Mouse (Mus musculus) spleen, adult 2 months (tissue): ENCODE results near the gene D430019H16Rik. TPM values are rescaled to one million over a fixed set of nuclear protein-coding genes. Genes with fewer than 3 reads are reported as not detected.

Experiments used
- DNase-seq, 2 experiments: peaks; one replicate each; pipeline versions ENCODE4 v3.0.0 to v3.0.0-alpha.2; 2012 to 2021; ENCODE audit warnings: low spot score in 2 of 2, low read depth in 1 of 2
- H3K27ac ChIP-seq: fragments of 200-500 bp; 2 replicates; pipeline ENCODE4 v1.5.1; 2012; ENCODE audit warnings: low read length, inconsistent platforms; ENCODE audit not compliant: insufficient read depth
- H3K27me3 ChIP-seq: fragments of 200-500 bp; 2 replicates; pipeline ENCODE4 v1.6.1; 2012; ENCODE audit warnings: mild to moderate bottlenecking, moderate library complexity, low read length, inconsistent platforms; ENCODE audit not compliant: control insufficient read depth, insufficient read depth
- H3K36me3 ChIP-seq: fragments of 200-500 bp; 2 replicates; pipeline ENCODE4 v1.6.1; 2012; ENCODE audit warnings: mild to moderate bottlenecking, low read length, inconsistent platforms; ENCODE audit not compliant: control insufficient read depth, insufficient read depth
- H3K4me1 ChIP-seq: fragments of 200-500 bp; 2 replicates; pipeline ENCODE4 v1.6.1; 2011; ENCODE audit warnings: inconsistent platforms; ENCODE audit not compliant: control insufficient read depth, insufficient read depth, insufficient read length
- H3K4me3 ChIP-seq: fragments of 200-500 bp; 2 replicates; pipeline ENCODE4 v1.5.1; 2011; ENCODE audit warnings: mild to moderate bottlenecking, inconsistent platforms; ENCODE audit not compliant: insufficient read depth, insufficient read length; ENCODE audit errors: extremely low read depth
- CTCF ChIP-seq: fragments of 200-500 bp; IDR thresholded peaks from 2 replicates; pipeline ENCODE4 v1.5.1; 2011; ENCODE audit warnings: mild to moderate bottlenecking, inconsistent platforms; ENCODE audit not compliant: insufficient read depth, insufficient read length, insufficient replicate concordance; ENCODE audit errors: extremely low read depth
- POLR2A ChIP-seq: fragments of 200-500 bp; IDR thresholded peaks from 2 replicates; pipeline ENCODE4 v1.6.1; 2011; ENCODE audit warnings: low read depth, low read length, inconsistent platforms
- WGBS: fragments of 180-500 bp; shearing (Covaris S2); methylation state at CpG from one replicate; pipeline ENCODE4 v1.1.7; 2018; 5-methylcytosine and 5-hydroxymethylcytosine counted together
- polyA plus RNA-seq: library from polyadenylated mRNA; depleted of rRNA; stranded (reverse); fragments of >200 nt; gene quantifications from 2 replicates; pipeline ENCODE4 v1.2.3, GENCODE M21; 2012; rRNA removed

Gene D430019H16Rik
- polyA plus RNA-seq, 1 experiment: 2.5 TPM

- H3K36me3 ChIP-seq: no peaks in the 10 kb centered on the region
- WGBS: 42% methylated on average over 13 of the region's 13 CpGs
- TF ChIP-seq CTCF (no peak), POLR2A (no peak)
- H3K4me1 ChIP-seq: no peaks in the 10 kb centered on the region
- no peak overlapping the region for H3K4me3 ChIP-seq
- H3K27me3 ChIP-seq: no peaks in the 10 kb centered on the region
- H3K27ac ChIP-seq: no peak overlapping the region
- DNase-seq: no peak
Observed at GRCm38 (mm10) chr12:105535968-105536760, 82.5 kb downstream of the D430019H16Rik start.

- no peak for DNase-seq
- no peaks in the 10 kb centered on the region for H3K27me3 ChIP-seq
- H3K4me3 ChIP-seq: no peak overlapping the region
- no peak for TF ChIP-seq CTCF
- no peak for TF ChIP-seq POLR2A
- no peak overlapping the region for H3K27ac ChIP-seq
- no peaks in the 10 kb centered on the region for H3K4me1 ChIP-seq
- H3K36me3 ChIP-seq: no peaks in the 10 kb centered on the region
- 76% methylated on average over 5 of the region's 5 CpGs for WGBS
Observed at GRCm38 (mm10) chr12:105537162-105537561, 83.5 kb downstream of the D430019H16Rik start.

- WGBS: 30% methylated on average over 10 of the region's 10 CpGs
- H3K27me3 ChIP-seq: no peaks in the 10 kb centered on the region
- no peak for TF ChIP-seq CTCF
- TF ChIP-seq POLR2A: no peak
- H3K36me3 ChIP-seq: no peaks in the 10 kb centered on the region
- no peak overlapping the region for H3K4me3 ChIP-seq
- H3K27ac ChIP-seq: no peak overlapping the region
- H3K4me1 ChIP-seq: no peaks in the 10 kb centered on the region
- no peak for DNase-seq
Observed at GRCm38 (mm10) chr12:105539649-105540048, 86.0 kb downstream of the D430019H16Rik start.

GRCm38 (mm10) chr12:105541590-105542402 lies 88.1 kb downstream of the D430019H16Rik start:
- no peak overlapping the region for H3K27ac ChIP-seq
- no peaks in the 10 kb centered on the region for H3K27me3 ChIP-seq
- H3K36me3 ChIP-seq: no peaks in the 10 kb centered on the region
- 79% methylated on average over 12 of the region's 12 CpGs for WGBS
- no peak for DNase-seq
- TF ChIP-seq POLR2A (no peak), CTCF (no peak)
- H3K4me1 ChIP-seq: no peaks in the 10 kb centered on the region
- no peak overlapping the region for H3K4me3 ChIP-seq

- no peaks in the 10 kb centered on the region for H3K36me3 ChIP-seq
- TF ChIP-seq CTCF (no peak), POLR2A (no peak)
- H3K27ac ChIP-seq: no peak overlapping the region
- WGBS: 87% methylated on average over 3 of the region's 3 CpGs
- no peaks in the 10 kb centered on the region for H3K27me3 ChIP-seq
- no peak for DNase-seq
- H3K4me1 ChIP-seq: no peaks in the 10 kb centered on the region
- no peak overlapping the region for H3K4me3 ChIP-seq
Observed at GRCm38 (mm10) chr12:105542513-105542912, 88.9 kb downstream of the D430019H16Rik start.

Other genes starting within 250 kb of the D430019H16Rik start
- not detected in 2 replicates for gene Tcl1, start 231.1 kb upstream of the D430019H16Rik start, polyA plus RNA-seq
- gene Tunar, start 120.0 kb upstream of the D430019H16Rik start, polyA plus RNA-seq: not detected in 2 replicates
- gene Bdkrb2, start 109.4 kb downstream of the D430019H16Rik start, polyA plus RNA-seq: 0.09 and 0.18 TPM in 2 replicates
- 0.08 and 0.15 TPM in 2 replicates for gene Bdkrb1, start 149.2 kb downstream of the D430019H16Rik start, polyA plus RNA-seq
- gene Gskip, start 231.0 kb downstream of the D430019H16Rik start, polyA plus RNA-seq: 5.2 TPM in 2 replicates
- 11.6 and 12.6 TPM in 2 replicates for gene Atg2b, start 231.4 kb downstream of the D430019H16Rik start, polyA plus RNA-seq